Mouse (Mus musculus): Measurements from ENCODE around the gene 9230102O04Rik. TPM values are rescaled to one million over a fixed set of nuclear protein-coding genes. Genes with fewer than 3 reads are reported as not detected.

9230102O04Rik gene
- total RNA-seq (2021): not detected
- long read RNA-seq, experiment 1: 0 reads
- long read RNA-seq, experiment 2: 0 reads

- intact Hi-C loops (cut with DNase I): loop anchor here (5.0 to 10.0 kb wide), 2 partner anchors 123 to 1214 kb away; no protein-coding TSS in a partner anchor
- no peak for DNase-seq (ENCODE audit: low spot score in 2 of 2)
Measured at GRCm38 (mm10) chr2:9888913-9889650, at the start of gene 9230102O04Rik. Gene 9230102O04Rik (minus strand): TSS chr2:9889540.

GRCm38 (mm10) chr2:9935965-9936364, 46.6 kb upstream of the 9230102O04Rik start:
- intact Hi-C loops (cut with DNase I): no loop called here
- DNase-seq (ENCODE audit: low spot score in 2 of 2): no peak

- no peak for DNase-seq (ENCODE audit: low spot score in 2 of 2)
- intact Hi-C loops (cut with DNase I): no loop called here
Measured at GRCm38 (mm10) chr2:9926905-9927283, 37.6 kb upstream of the 9230102O04Rik start.

GRCm38 (mm10) chr2:9926194-9926904, 37.0 kb upstream of the 9230102O04Rik start:
- intact Hi-C loops (cut with DNase I): no loop called here
- no peak for DNase-seq (ENCODE audit: low spot score in 2 of 2)

- intact Hi-C loops (cut with DNase I): no loop called here
- no peak for DNase-seq (ENCODE audit: low spot score in 2 of 2)
Measured at GRCm38 (mm10) chr2:9918691-9919471, 29.5 kb upstream of the 9230102O04Rik start.

GRCm38 (mm10) chr2:9917602-9918001, 28.3 kb upstream of the 9230102O04Rik start:
- DNase-seq (ENCODE audit: low spot score in 2 of 2): peak; percentile 25 to 47
- intact Hi-C loops (cut with DNase I): no loop called here

GRCm38 (mm10) chr2:9905995-9906394, 16.7 kb upstream of the 9230102O04Rik start:
- DNase-seq (ENCODE audit: low spot score in 2 of 2): no peak
- intact Hi-C loops (cut with DNase I): no loop called here

- intact Hi-C loops (cut with DNase I): no loop called here
- DNase-seq (ENCODE audit: low spot score in 2 of 2): no peak
Measured at GRCm38 (mm10) chr2:9903854-9904560, 14.7 kb upstream of the 9230102O04Rik start.

- intact Hi-C loops (cut with DNase I): loop anchor here (10.0 kb wide), 1 partner anchor 1143 kb away; no protein-coding TSS in a partner anchor
- no peak for DNase-seq (ENCODE audit: low spot score in 2 of 2)
Measured at GRCm38 (mm10) chr2:9897846-9898245, 8.5 kb upstream of the 9230102O04Rik start.

GRCm38 (mm10) chr2:9896097-9896770, 6.9 kb upstream of the 9230102O04Rik start:
- DNase-seq (ENCODE audit: low spot score in 2 of 2): no peak
- intact Hi-C loops (cut with DNase I): loop anchor here (10.0 kb wide), 1 partner anchor 1141 kb away; no protein-coding TSS in a partner anchor

GRCm38 (mm10) chr2:9894836-9895593, 5.7 kb upstream of the 9230102O04Rik start:
- no peak for DNase-seq (ENCODE audit: low spot score in 2 of 2)
- intact Hi-C loops (cut with DNase I): loop anchor here (10.0 kb wide), 1 partner anchor 1140 kb away; no protein-coding TSS in a partner anchor

GRCm38 (mm10) chr2:9893272-9893953, 4.1 kb upstream of the 9230102O04Rik start:
- intact Hi-C loops (cut with DNase I): loop anchor here (10.0 kb wide), 1 partner anchor 1139 kb away; no protein-coding TSS in a partner anchor
- DNase-seq (ENCODE audit: low spot score in 2 of 2): no peak

- intact Hi-C loops (cut with DNase I): loop anchor here (10.0 kb wide), 1 partner anchor 1138 kb away; no protein-coding TSS in a partner anchor
- no peak for DNase-seq (ENCODE audit: low spot score in 2 of 2)
Measured at GRCm38 (mm10) chr2:9892541-9892940, 3.2 kb upstream of the 9230102O04Rik start.

- intact Hi-C loops (cut with DNase I): loop anchor here (10.0 kb wide), 1 partner anchor 1136 kb away; no protein-coding TSS in a partner anchor
- DNase-seq (ENCODE audit: low spot score in 2 of 2): no peak
Measured at GRCm38 (mm10) chr2:9890906-9891305, 1.6 kb upstream of the 9230102O04Rik start.

- intact Hi-C loops (cut with DNase I): loop anchor here (10.0 kb wide), 1 partner anchor 1135 kb away; no protein-coding TSS in a partner anchor
Measured at GRCm38 (mm10) chr2:9890251-9890650, 911 bp upstream of the 9230102O04Rik start.

GRCm38 (mm10) chr2:9889651-9890183, 377 bp upstream of the 9230102O04Rik start, which contains the start of gene Gata3:
Gene Gata3 (minus strand): TSS chr2:9890034.
- no peak for DNase-seq (ENCODE audit: low spot score in 2 of 2)
- intact Hi-C loops (cut with DNase I): loop anchor here (5.0 to 10.0 kb wide), 3 partner anchors 123 to 1215 kb away; no protein-coding TSS in a partner anchor

More at GRCm38 (mm10) chr2:9890251-9890650, 911 bp upstream of the 9230102O04Rik start:
- DNase-seq (ENCODE audit: low spot score in 2 of 2): no peak
